Mouse (Mus musculus): ENCODE data around the gene Rplp1.

- TF ChIP-seq CTCF (IDR thresholded peaks at IDR 0.05; ENCODE audit: borderline replicate concordance, extremely low read depth, insufficient read depth, insufficient read length) (no peak), POLR2A (IDR thresholded peaks at IDR 0.05; ENCODE audit: borderline replicate concordance, extremely low read depth, insufficient read depth, insufficient read length, poor library complexity, severe bottlenecking) (no peak)
Observed at GRCm38 (mm10) chr9:61908832-61909407, 5.4 kb downstream of the Rplp1 start.
